Comparison of ENCODE assay signal across 9 mouse cellular contexts in genomic region chr2:173024392-173024791, GRCm38 (mm10). TPM values are rescaled to one million over a fixed set of nuclear protein-coding genes. Genes with fewer than 3 reads are reported as not detected.
DNase-seq lines count a peak whose midpoint lies in the region; ATAC-seq and TF ChIP-seq lines count a peak whose summit lies in the region.
"Had no signal": no experiment of that assay in that cellular context is flagged by ENCODE, and none has a peak within 500 bp of the region (broad histone marks: within the 10 kb centered on the region; RNA-seq: fewer than 3 reads in every experiment).

No protein-coding gene starts in this region.

- 63% methylated on average over 8 of the region's 8 CpGs for WGBS in heart, embryonic 15.5 days
- WGBS in limb, embryonic 14.5 days, result 70% methylated on average over 8 of the region's 8 CpGs

- peak overlapping the region; percentile 81 for H3K4me3 ChIP-seq in heart, embryonic 15.5 days
- no peak overlapping the region for H3K4me3 ChIP-seq in limb, embryonic 14.5 days (replicated peaks; ENCODE audit: low read length)
- H3K4me3 ChIP-seq: hindbrain, embryonic 15.5 days had no signal

- no peak for ATAC-seq in heart, embryonic 15.5 days (replicated peaks; ENCODE audit: insufficient number of reproducible peaks, insufficient read depth, low FRiP score, low read depth)
- no peak for ATAC-seq in limb, embryonic 14.5 days (ENCODE audit: low FRiP score, low read depth)

- H3K9ac ChIP-seq in heart, embryonic 15.5 days, result peak overlapping the region; percentile 73
- no peak overlapping the region for H3K9ac ChIP-seq in limb, embryonic 14.5 days (ENCODE audit: low read depth, low read length, severe bottlenecking)
- H3K9ac ChIP-seq: hindbrain, embryonic 15.5 days had no signal

- no peak for TF ChIP-seq POLR2A in limb, embryonic 14.5 days (IDR thresholded peaks at IDR 0.05; ENCODE audit: borderline replicate concordance, extremely low read depth, insufficient read depth, insufficient read length)

- H3K4me1 ChIP-seq in heart, embryonic 15.5 days (replicated peaks), result peaks cover 84% of the 10 kb centered on the region
- peaks cover 30% of the 10 kb centered on the region for H3K4me1 ChIP-seq in limb, embryonic 14.5 days (ENCODE audit: control insufficient read depth, insufficient read depth, low read length)

- intact Hi-C loops in heart, postnatal 25 days (cut with DNase I), result loop anchor here (2.0 to 10.0 kb wide), 2 partner anchors 20 to 60 kb away; no protein-coding TSS in a partner anchor
- intact Hi-C loops in left cerebral cortex, postnatal 25 days (cut with DNase I), result loop anchor here (10.0 kb wide), 1 partner anchor 60 kb away; no protein-coding TSS in a partner anchor

- H3K4me2 ChIP-seq in heart, embryonic 15.5 days, result peak overlapping the region; percentile 77
- 0 out of 2 replicates have a peak overlapping the region, but pooled peaks have one; percentile 88 for H3K4me2 ChIP-seq in limb, embryonic 14.5 days (replicated peaks; ENCODE audit: low read depth, low read length, severe bottlenecking)

- no peaks in the 10 kb centered on the region for H3K27me3 ChIP-seq in heart, embryonic 15.5 days
- H3K27me3 ChIP-seq in limb, embryonic 14.5 days (ENCODE audit: control insufficient read depth, insufficient read depth, low read length), result no peaks in the 10 kb centered on the region

- H3K36me3 ChIP-seq in heart, embryonic 15.5 days, result peaks cover 15% of the 10 kb centered on the region; the same call in 1 of the 2 replicates
- peaks cover 18% of the 10 kb centered on the region for H3K36me3 ChIP-seq in limb, embryonic 14.5 days (ENCODE audit: control insufficient read depth, insufficient read depth, low read length)
- H3K36me3 ChIP-seq: hindbrain, embryonic 15.5 days had no signal

- peak overlapping the region; percentile 47 for H3K27ac ChIP-seq in heart, embryonic 15.5 days
- no peak overlapping the region for H3K27ac ChIP-seq in limb, embryonic 14.5 days (replicated peaks; ENCODE audit: low read depth, low read length)
- H3K27ac ChIP-seq: hindbrain, embryonic 15.5 days had no signal

- no peak for DNase-seq in heart, postnatal 25 days (ENCODE audit: low spot score)
- peak; percentile 35 for DNase-seq in thymus, postnatal 4 days
- no peak for DNase-seq in thymus, postnatal 10 days (ENCODE audit: low spot score in 2 of 2)
- DNase-seq in limb, embryonic 14.5 days (ENCODE audit: low spot score), result no peak
- DNase-seq in kidney, postnatal 14 days, result no peak
- no peak for DNase-seq in left cerebral cortex, postnatal 25 days (ENCODE audit: low spot score in 2 of 2)
- no peak for DNase-seq in urinary bladder, postnatal 10 days (ENCODE audit: low spot score)

- no peaks in the 10 kb centered on the region for H3K9me3 ChIP-seq in heart, embryonic 15.5 days (replicated peaks)
- H3K9me3 ChIP-seq in limb, embryonic 14.5 days (ENCODE audit: control insufficient read depth, low read length), result no peaks in the 10 kb centered on the region
- H3K9me3 ChIP-seq: hindbrain, embryonic 15.5 days had no signal

RNA-seq across cellular contexts. Expression of gene Rbm38, which starts 4.1 kb away (rescaled TPM):
- 108 and 120 TPM in 2 replicates for polyA plus RNA-seq in heart, embryonic 15.5 days (2015; fragmentation: Nextera tagmentation; extraction: Ambion mirVana)
- total RNA-seq in heart, postnatal 25 days (2021), result 100 to 1,000 TPM; 167 to 223 TPM
- polyA plus RNA-seq in limb, embryonic 14.5 days (2012; rRNA removed), result 63.5 and 99.1 TPM in 2 replicates
- polyA plus RNA-seq in limb, embryonic 14.5 days (2014; fragmentation: Nextera tagmentation; extraction: Ambion mirVana), result 31.0 and 32.3 TPM in 2 replicates
- 1 to 10 TPM; 2.2 to 3.4 TPM for total RNA-seq in left cerebral cortex, postnatal 25 days (2021)

RNA-seq across cellular contexts. Expression of gene Rae1, which starts 24.5 kb away (rescaled TPM):
- polyA plus RNA-seq in heart, embryonic 15.5 days (2015; fragmentation: Nextera tagmentation; extraction: Ambion mirVana), result 84.8 and 96.2 TPM in 2 replicates
- total RNA-seq in heart, postnatal 25 days (2021), result 10 to 100 TPM; 24.4 to 25.3 TPM
- 123 and 129 TPM in 2 replicates for polyA plus RNA-seq in limb, embryonic 14.5 days (2012; rRNA removed)
- polyA plus RNA-seq in limb, embryonic 14.5 days (2014; fragmentation: Nextera tagmentation; extraction: Ambion mirVana), result 130 TPM in 2 replicates
- 10 to 100 TPM; 54.5 to 54.8 TPM for total RNA-seq in left cerebral cortex, postnatal 25 days (2021)

RNA-seq across cellular contexts. Expression of gene Spo11, which starts 46.9 kb away (rescaled TPM):
- 0.74 TPM in 1 of 2 replicates, not detected in the other for polyA plus RNA-seq in heart, embryonic 15.5 days (2015; fragmentation: Nextera tagmentation; extraction: Ambion mirVana)
- not detected for total RNA-seq in heart, postnatal 25 days (2021)
- polyA plus RNA-seq in limb, embryonic 14.5 days (2012; rRNA removed), result 3.2 TPM in 2 replicates
- polyA plus RNA-seq in limb, embryonic 14.5 days (2014; fragmentation: Nextera tagmentation; extraction: Ambion mirVana), result 2.2 and 2.5 TPM in 2 replicates
- total RNA-seq in left cerebral cortex, postnatal 25 days (2021), result under 1 TPM; 0.41 to 0.73 TPM

Comparison
In these comparisons a context has a peak if more than half of its experiments do, and no peak if none do; other contexts are left out.
1. RNA of gene Rbm38, which starts 4.1 kb away (total RNA-seq): 167 to 223 TPM in heart, postnatal 25 days; 2.2 to 3.4 TPM in left cerebral cortex, postnatal 25 days; every median in the first group is over 10 times any median in the second.